Mouse (Mus musculus) forebrain, embryonic 12.5 days (tissue): ENCODE measurements around the gene A430089I19Rik. TPM values are rescaled to one million over a fixed set of nuclear protein-coding genes. Genes with fewer than 3 reads are reported as not detected.
"Not testable (repeated sequence)": the region's sequence is repeated elsewhere in the genome, so short reads cannot be mapped to it uniquely, and the experiment has no call there.

Experiments
- ATAC-seq: fragments of 200-750 bp; cut with Nextera tagmentation; 2 replicates; pipeline ENCODE4 v1.8.0; 2017; ENCODE audit warnings: moderate TSS enrichment; ENCODE audit not compliant: low FRiP score
- H3K27ac ChIP-seq: fragments of 300-500 bp; sonication (generic); 2 replicates; pipeline ENCODE4 v1.5.1; 2016; ENCODE audit warnings: mild to moderate bottlenecking
- H3K27me3 ChIP-seq: fragments of 300-500 bp; sonication (generic); 2 replicates; pipeline ENCODE4 v1.6.1; 2016; ENCODE audit warnings: mild to moderate bottlenecking
- H3K36me3 ChIP-seq: fragments of 300-500 bp; sonication (generic); replicated peaks from 2 replicates; pipeline ENCODE4 v1.6.1; 2016; ENCODE audit warnings: mild to moderate bottlenecking
- H3K4me1 ChIP-seq: fragments of 300-500 bp; sonication (generic); 2 replicates; pipeline ENCODE4 v1.6.1; 2016
- H3K4me2 ChIP-seq: fragments of 300-500 bp; sonication (generic); 2 replicates; pipeline ENCODE4 v1.6.1; 2016; ENCODE audit warnings: mild to moderate bottlenecking, moderate library complexity
- H3K4me3 ChIP-seq: fragments of 300-500 bp; sonication (generic); replicated peaks from 2 replicates; pipeline ENCODE4 v1.5.1; 2016; ENCODE audit warnings: mild to moderate bottlenecking
- H3K9ac ChIP-seq: fragments of 300-500 bp; sonication (generic); 2 replicates; pipeline ENCODE4 v1.6.1; 2016; ENCODE audit warnings: mild to moderate bottlenecking
- H3K9me3 ChIP-seq: fragments of 300-500 bp; sonication (generic); 2 replicates; pipeline ENCODE4 v1.6.1; 2016
- WGBS: fragments of 180-500 bp; shearing (Covaris S2); methylation state at CpG from one replicate; pipeline ENCODE4 v1.1.7; 2016; 5-methylcytosine and 5-hydroxymethylcytosine counted together
- polyA plus RNA-seq: library from polyadenylated mRNA; unstranded; fragments of >200 nt; fragmentation: Nextera tagmentation; extraction: Ambion mirVana; gene quantifications from 2 replicates; pipeline ENCODE4 v1.2.1, GENCODE M21; 2016

A430089I19Rik gene
- not detected in 2 replicates for polyA plus RNA-seq

DNA sequence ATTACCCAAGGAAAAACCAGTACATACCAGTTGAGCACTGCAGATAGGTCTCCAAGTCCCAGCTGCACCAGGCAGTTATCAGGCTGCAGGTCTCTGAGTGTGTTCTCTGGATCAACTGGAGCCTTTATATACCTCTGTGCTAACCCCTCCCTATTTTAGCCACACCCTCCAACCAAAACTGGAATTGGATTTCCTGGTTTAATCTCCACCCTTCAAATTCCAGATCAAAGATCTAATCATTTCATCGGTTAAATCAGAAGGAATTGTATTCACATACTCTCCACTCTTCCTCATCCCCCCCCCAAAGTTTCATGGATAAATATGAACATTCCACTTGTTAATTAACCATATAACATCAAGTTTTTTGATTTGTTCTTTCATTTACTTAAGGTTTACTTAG lies at the start of gene A430089I19Rik:
Gene A430089I19Rik (minus strand): TSS at position 101 of the 400 bp plus-strand sequence.
- not testable (repeated sequence) for H3K9ac ChIP-seq, H3K4me3 ChIP-seq, H3K36me3 ChIP-seq, H3K27me3 ChIP-seq, H3K9me3 ChIP-seq, H3K4me2 ChIP-seq, H3K4me1 ChIP-seq, ATAC-seq, H3K27ac ChIP-seq
- 96% methylated on average over 1 of the region's 1 CpGs for WGBS

DNA sequence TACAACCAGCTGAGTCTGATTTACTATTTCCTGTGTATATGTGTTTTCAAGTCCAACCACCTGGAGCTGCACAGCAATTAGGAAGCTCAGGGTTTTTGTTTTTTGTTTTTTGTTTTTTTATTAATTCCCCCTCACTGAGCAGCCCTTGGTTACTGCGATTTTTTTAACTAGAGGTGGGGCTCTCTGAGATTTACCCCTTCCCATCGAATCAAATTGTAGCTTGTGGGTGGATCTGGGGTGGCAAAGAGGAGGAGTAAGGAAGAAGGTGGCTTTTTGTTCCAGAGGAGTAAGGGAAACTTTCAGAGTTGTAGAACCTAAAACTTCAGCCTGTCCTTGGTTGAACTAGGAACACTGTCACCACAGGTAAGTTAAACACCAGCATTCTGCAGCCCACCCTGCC lies 32.9 kb upstream of the A430089I19Rik start, which contains the start of gene AA792892:
Gene AA792892 (plus strand): TSS at position 301 of the 400 bp plus-strand sequence.
- H3K36me3 ChIP-seq, H3K9me3 ChIP-seq, H3K27me3 ChIP-seq, ATAC-seq, H3K27ac ChIP-seq, H3K4me3 ChIP-seq, H3K9ac ChIP-seq, H3K4me2 ChIP-seq, H3K4me1 ChIP-seq: not testable (repeated sequence)
- WGBS = no CpG with 5 or more reads among the region's 2 CpGs

DNA sequence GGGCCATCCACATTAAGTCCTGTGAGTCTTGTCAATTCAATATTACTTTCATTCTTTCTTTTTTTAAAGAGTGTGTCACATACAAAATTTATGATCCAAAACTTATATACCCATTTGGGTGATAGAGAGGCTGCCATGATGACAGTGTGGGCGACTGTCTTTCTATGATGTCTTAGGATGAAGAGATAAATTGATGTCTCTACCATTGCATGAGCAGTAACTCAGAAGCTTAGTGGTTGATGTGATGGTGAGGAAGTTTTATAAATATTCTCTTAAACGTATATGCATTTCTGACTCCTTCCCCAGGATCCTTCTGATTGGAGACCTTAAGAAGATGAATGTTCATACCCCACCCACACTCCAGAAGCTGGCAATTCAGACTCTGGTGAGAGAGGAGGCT lies 7.5 kb upstream of the A430089I19Rik start, which contains the start of gene Gm6502:
Gene Gm6502 (plus strand): TSS at position 301 of the 400 bp plus-strand sequence.
- no CpG with 5 or more reads among the region's 2 CpGs for WGBS

More for the DNA sequence above, 7.5 kb upstream of the A430089I19Rik start, which contains the start of gene Gm6502:
- H3K9me3 ChIP-seq, H3K4me1 ChIP-seq, H3K27ac ChIP-seq, H3K4me3 ChIP-seq, H3K36me3 ChIP-seq, ATAC-seq, H3K27me3 ChIP-seq, H3K9ac ChIP-seq, H3K4me2 ChIP-seq: not testable (repeated sequence)

Other genes starting within 250 kb of the A430089I19Rik start
- not detected in 2 replicates for gene BC061212, start 236.3 kb downstream of the A430089I19Rik start, polyA plus RNA-seq
- not detected in 2 replicates for gene Gm6351, start 230.4 kb downstream of the A430089I19Rik start, polyA plus RNA-seq
- gene Gm3106, start 88.8 kb downstream of the A430089I19Rik start, polyA plus RNA-seq = not detected in 2 replicates
- not detected in 2 replicates for gene Gm6502, start 7.6 kb upstream of the A430089I19Rik start, polyA plus RNA-seq
- gene AA792892, start 33.0 kb upstream of the A430089I19Rik start, polyA plus RNA-seq = not detected in 2 replicates
- gene Gm7682, start 139.0 kb upstream of the A430089I19Rik start, polyA plus RNA-seq = not detected in 2 replicates
- gene Gm3139, start 219.5 kb upstream of the A430089I19Rik start, polyA plus RNA-seq = not detected in 2 replicates